Mouse (Mus musculus) thymus, postnatal 36 days (tissue): ENCODE measurements around the gene Smim14.
"Not testable (repeated sequence)": the region's sequence is repeated elsewhere in the genome, so short reads cannot be mapped to it uniquely, and the experiment has no call there.

ENCODE experiments used
- DNase-seq, 2 experiments: peaks; one replicate each; pipeline ENCODE4 v3.0.0; 2022; ENCODE audit warnings: mixed read lengths in 2 of 2

The Smim14 gene

DNA sequence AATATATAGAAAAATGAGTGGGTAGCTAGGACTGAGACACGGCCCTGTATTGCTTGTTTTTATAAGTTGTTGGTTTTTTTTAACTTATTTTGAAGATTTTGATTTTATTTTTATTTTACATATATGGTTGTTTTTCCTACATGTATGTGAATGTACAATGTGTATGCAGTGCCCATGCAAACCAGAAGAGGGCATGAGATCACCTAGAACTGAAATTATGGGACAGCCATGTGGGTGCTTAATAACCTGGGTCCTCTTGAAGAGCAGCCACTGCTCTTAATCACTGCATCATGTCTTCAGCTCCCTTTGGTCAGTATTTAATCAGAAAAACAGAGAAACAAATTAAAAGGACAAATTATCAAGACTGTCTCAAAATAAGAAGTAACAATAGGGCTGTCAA, 15.2 kb downstream of the Smim14 start:
- peak in 1 of 2 experiments; percentile 11 for DNase-seq

DNA sequence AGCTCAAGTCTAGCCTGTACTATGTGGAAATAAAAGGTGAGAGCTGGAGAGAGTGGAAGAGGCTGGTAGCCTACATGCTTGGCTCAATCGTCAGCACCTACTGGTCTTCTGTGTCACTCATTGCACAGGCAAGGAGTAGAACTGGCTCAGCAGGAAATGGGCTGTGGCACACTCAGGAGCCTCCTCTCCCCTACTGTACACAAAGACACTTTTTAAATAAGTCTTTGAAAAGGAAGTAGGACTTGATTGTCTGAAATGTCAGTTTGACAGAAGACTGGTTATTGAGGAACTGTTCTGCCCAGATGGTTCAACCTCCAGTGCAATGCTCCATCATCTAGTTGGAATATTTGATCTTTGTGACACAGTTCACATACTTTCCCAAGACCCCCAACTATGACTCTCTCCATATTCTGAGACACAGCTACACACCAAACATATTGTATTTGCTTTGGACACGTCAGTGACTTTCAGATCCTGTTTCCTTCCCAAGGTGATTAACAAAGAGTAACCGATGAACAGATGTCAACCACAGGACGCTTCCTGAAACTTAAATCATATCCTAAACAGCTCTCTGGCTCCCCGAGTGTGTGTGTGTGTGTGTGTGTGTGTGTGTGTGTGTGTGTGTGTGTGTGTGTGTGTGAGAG, 22.2 kb downstream of the Smim14 start:
- DNase-seq, result peak; percentile 21 to 32

DNA sequence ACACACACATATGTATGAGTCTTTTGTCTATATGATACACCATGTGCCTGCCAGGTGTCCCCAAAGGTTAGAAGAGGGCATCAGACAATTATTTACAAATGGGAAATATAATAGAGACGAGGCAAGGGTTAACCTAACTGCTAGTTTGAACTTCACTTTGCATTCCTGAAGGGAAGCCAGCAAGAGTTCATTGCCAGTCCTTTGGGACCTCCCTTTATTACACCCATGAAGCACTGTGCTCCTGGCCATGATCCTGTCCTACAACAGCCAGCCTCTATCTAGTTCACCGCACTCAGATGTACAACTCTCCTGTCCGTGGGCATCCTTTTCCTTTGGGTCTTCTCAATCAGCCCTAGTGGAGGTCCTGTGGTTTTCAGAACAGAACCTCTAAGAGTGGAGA, 23.5 kb downstream of the Smim14 start:
- no peak for DNase-seq

DNA sequence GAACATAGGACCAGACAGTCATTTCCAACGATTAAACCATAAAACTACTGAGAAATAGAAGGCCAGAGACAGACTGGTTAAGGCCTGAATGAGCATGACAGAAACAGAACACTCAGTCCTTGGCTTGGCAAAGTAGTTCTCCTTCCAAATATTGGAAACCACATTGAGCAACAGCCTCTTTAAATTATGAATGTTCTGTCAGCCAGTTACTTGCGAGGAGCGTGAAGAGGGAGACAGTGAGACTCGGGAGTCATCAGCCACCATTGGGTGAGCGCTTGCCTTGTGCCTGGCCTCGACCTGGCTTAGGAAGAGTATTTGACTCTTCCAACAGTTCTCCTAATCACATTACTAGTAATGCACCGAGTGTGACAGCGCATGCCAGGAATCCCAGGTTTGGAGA, 28.6 kb downstream of the Smim14 start:
- no peak for DNase-seq

DNA sequence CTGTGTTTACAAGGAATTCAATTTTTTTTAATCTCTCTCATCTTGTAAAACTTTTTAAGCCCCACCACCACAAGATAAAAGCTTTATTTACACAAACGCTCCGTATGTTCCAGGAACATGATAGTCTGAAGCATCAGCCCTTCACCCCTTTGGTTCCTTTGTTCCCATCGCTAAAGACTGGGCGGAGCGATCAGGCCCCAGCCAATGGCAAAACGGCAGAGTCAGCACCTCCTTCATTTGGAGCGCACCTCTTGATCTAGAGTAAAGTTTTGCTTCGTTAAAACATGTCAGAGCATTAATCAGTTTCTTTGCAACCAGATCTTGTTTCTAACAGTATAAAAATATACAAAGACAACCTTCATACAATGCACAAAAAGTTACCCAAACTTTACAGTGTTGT, 31.2 kb downstream of the Smim14 start:
- DNase-seq, result peak; percentile 38 to 60

DNA sequence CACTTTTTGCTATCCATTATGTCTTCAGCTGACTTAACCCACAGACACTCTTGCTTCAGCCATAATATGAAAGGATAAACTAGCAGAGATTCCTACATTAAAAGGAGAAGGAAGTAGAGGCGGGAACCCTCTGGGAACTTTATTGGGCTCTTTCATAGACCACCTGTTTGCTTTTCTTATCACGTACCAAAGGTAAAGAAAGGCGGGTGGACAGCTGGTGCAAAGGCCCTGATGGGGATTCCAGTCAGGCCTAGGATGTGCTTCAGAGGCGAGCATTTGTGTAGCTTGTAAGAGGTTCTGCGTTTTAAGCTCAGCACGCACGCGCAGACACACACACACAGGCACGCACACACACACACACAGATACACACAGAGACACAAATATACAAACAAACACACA, 35.6 kb downstream of the Smim14 start:
- no peak for DNase-seq

DNA sequence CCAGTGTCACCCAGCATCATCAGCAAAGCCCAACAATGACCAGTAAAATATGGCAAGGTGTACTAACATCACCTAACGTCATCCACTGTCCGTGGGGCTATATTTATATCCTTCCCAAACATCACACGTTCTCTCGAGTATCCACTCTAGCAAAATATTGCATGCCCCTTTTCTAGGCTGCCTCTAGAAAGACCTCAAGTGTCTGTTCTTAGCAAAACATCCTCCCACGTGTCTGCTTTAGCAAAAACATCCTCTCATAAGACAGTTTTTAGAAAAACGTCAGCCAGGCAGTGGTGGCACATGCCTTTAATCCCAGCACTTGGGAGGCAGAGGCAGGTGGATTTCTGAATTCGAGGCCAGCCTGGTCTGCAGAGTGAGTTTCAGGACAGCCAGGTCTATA, 36.8 kb downstream of the Smim14 start:
- DNase-seq, result no peak

DNA sequence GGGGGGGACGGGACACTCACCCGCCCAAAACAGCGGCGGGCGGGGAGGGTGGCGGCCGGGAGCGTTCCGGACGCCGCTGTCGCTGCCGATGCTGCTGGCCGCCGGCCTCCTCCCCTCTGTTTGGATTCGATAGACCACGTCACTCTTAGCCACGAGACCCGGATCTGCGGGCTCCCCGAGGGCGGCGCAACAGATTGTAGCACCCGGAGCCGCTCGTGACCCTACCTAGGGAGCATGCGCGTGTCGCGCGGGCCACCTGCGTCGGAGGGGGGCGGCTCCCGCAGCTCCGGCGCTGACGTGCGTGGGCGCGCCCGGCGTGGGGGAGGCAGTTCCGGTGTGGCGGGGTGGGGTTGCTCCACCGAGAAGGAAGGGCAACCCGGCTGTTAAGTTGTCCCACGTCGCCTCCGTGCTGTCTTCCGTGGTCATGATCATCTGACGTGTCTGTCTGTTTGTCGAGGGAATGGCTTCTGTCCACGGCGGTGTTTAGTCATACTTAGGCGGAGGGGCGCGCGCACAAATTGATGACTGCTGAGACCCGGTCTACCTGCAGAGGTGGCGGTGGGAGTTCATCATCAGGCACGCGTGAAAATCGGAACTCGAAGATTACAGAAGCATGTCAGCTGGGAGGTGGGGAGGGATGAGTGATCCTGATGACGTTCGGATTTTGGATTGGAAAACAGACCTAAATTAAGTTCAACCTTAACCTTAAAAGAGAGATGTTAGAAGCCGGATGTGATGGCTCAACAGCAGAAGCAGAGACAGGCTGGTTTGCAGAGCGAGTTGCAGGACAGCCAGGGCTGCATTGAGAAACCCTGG, 44.1 kb downstream of the Smim14 start, which contains the start of gene Gm43552:
Gene Gm43552, minus strand, starts transcription at position 118 of the 816 bp plus-strand sequence.
- DNase-seq, result peak; percentile 95 to 97

DNA sequence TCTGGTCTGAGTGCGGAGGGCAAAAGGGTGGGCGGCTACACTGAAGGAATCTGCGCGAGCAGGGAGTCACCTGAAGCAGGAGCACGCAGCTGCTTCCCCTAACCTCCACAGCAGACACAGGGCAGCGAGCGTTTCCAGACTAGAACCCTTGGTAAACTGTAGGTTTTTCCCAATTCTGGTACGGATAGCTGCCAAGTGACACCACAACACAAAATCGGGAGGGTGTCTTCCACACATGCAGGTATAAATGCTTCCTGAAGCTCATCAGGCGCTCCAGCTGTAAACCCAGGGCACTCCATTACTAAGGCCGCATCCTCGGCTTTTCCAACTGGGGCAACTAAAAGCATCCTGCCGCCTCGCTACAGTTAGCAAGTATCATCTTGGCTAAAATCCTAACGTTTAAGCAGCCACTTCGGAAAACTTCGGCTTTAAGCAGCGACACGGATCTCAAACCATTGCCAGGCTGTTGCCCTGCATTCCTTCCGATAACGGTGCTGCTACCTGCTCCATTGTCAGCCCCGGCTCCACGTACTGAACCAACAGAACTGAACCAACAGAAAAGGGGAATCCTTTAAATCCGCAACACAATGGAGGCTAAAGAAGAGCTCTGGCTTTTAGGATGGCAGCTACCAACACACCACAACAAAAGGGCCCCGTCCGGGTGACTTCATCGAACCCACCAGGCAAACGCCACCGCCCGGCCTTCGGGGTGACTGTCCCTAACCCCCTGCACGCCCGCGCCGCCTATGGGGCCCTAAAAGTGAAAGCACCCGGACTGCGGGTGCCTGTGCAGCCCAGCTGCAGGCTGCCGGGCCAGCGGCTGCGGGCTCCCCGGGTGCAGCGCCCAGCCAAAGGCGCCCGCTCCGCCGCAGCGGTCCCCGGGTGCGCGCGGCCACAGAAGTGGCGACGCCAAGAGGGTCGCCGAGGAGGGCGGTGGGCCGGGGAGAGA, 44.9 kb downstream of the Smim14 start:
- peak; percentile 73 to 79 for DNase-seq

DNA sequence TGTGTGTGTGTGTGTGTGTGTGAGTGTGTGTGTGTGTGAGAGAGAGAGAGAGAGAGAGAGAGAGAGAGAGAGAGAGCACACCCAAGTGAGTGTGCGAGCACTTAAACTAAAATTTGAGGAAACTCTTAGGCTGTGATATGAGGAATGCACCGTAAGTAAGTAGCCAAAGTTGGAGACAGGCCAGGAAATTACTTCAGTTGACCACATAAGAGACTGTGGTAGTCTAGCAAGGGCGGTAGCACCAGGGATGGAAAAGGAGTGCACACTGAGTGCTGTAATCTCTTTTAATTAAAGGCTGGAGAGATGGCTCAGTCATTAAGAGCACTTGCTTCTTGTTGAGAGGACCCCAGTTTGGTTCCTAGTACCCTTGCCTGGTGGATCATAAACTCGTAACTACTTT, 47.2 kb downstream of the Smim14 start:
- no peak for DNase-seq

DNA sequence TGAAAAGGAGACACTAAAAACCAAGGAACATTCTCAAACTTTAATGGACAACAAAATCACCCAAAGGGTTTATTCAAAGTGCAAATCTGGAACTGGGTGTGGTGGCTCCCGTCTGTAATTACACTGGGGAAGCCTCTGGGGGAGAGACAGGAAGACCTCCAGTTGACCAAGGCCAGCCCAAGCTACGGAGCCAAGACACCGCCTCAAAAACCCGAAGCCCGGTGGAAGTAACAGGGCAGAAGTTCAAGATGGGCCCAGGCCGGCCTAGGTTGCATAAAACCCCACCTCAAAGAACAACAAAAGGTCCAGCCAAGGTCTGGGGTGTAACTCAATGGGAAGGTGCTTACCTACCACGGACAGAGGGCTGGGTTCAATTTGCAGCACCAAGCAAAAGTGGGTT, 48.3 kb downstream of the Smim14 start:
- no peak for DNase-seq

DNA sequence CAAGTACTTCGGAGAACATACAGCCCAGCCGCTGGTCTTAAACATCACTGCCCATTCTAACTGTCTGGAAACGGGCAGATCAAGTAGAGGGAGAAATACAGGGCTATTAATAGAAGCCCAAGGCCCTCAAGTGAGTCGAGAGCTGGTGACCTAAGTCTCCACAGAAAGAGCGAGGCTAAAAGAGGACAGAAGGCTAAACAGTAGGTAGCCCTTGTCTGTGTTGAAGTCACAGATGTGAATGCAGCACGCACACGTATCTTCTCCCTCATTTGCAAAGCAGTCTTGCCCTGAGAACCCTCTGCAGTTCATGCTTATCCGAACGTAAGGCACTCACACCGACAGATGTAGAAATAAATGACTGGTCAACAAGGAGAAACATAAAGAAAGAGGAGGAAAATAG, 49.6 kb downstream of the Smim14 start:
- DNase-seq, result no peak

DNA sequence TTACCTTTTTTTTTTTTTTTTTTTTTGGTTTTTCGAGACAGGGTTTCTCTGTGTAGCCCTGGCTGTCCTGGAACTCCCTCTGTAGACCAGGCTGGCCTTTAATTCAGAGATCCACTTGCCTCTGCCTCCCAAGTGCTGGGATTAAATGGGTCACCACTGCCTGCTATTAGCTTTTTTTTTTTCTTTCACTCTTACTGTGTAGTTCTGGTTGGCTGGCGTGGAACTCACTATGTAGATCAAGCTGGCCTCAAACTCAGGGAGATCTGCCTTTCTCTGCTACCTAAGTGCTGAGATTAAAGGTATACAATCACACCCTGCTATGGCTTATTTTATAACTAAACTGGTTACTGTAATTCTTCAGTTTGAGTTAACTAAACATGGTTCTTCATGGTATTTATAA, 50.5 kb downstream of the Smim14 start:
- no peak for DNase-seq

DNA sequence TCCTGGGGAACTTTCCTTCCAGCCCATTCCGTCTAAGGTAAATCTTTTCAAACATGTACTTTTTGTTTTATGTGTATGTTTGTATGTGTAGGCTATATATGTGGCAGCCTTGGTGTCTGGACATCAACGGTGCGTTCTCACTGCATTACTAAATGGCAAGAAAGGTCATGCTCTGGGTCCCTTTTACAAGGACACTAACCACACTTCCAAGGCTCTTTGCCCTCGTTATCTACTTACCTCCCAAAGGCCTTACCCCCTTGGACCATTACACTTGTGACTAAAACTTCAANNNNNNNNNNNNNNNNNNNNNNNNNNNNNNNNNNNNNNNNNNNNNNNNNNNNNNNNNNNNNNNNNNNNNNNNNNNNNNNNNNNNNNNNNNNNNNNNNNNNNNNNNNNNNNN, 54.0 kb downstream of the Smim14 start:
- no peak for DNase-seq

DNA sequence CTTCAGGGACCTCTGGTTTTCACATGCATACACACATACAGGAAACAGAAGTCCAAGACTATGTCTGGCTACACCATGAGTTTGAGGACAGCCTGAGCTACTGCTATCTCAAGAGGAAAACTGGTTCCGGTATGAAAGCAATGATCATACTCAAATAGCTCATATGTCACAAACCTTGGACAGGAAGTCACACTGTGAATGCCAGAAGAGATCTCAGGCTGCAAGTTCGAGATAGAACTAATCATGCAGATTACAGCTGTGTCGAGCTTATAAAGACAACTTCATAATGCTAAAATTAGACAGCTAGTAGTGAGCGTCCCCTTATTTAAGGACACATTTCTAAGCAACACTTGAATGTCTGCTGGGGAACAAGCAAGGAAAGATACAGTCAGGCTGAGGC, 56.5 kb downstream of the Smim14 start:
- no peak for DNase-seq

DNA sequence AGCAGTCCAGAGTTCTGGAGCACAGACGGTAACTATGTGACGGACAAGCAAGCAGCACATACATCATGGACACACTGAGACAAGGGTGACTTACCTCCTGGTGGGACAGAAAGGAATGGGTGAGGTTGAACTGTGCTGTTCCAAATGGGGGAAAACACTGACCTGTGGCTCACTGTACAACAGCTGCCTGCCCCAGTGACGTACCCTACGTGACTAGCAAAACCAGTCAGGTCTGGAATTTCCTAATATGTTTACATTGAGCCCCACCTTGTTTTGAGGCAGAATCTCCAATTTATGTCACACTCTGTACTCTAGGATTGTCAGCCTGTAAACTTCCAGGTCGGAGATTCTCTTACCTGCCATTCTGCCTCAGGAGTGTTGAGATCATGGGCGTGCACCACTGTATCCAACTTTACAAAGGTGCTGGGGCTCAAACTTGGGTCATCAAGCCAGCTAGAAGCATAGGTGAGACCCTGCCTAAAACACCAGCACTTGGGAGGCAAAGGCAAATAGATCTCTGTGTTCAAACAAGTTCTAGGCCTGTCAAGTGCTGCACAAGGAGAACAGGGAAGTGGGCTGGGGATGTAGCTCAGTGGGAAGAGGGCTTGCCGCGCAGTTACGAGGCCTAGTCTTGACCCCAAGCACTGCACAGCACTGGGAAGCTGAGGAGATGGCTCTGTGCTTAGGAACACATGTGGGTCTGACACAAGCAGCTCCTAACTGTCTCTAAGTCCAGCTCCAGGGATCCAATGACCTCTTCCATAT, 57.1 kb downstream of the Smim14 start:
- no peak for DNase-seq

DNA sequence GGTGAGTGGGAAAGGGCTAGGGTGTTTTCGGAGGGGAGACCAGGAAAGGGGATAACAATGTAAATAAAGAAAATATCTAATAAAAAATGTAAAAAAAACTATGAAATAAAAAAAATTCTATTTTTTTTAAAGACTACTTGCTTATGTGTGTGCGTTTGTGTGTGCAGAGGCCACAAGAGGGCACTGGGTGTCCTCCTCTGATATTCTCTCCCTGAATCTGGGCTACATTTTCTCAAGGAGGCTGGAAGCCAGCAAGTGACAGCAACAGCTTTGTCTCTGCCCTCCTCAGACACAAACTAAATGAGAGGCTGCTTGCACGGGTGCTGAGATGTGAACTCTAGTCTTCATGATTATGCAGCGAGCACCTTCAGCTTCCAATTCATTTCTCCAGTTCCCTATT, 58.8 kb downstream of the Smim14 start:
- DNase-seq, result peak; percentile 4 to 18

DNA sequence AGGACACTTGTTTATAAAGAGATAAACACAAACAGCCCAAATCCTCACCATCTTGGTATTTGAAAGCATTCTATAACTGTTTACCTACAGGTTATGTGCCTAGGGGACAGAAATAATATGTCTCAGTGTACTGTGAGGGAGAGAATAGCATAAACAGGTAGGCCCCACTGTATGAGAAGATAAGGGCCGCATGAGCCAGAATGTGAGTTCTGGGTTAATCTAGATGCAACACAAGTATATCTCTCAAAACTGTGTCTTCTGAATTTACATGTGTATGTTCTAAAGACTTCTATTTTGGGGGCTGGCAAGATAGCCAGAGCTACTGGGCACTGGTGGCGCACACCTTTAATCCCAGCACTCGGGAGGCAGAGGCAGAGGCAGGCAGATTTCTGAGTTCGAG, 60.2 kb downstream of the Smim14 start:
- not testable (repeated sequence) for DNase-seq

DNA sequence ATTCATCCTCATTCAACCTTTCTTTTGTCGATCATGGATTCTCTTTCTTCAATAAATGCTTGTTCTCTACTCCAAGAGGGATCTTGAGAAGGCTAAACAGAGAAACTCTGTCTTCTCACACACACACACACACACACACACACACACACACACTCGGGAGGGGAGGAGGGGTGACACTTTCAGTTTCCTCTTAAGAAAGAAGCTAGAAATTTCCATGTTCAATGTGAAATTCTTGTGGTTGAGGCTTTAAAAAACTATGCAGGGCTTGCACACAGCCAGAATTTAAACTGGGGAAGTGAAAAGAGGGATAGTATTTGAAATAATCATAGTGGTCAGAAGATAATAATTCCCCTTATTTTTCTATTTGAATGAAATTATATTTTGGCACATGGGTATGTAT, 61.2 kb downstream of the Smim14 start:
- no peak for DNase-seq

DNA sequence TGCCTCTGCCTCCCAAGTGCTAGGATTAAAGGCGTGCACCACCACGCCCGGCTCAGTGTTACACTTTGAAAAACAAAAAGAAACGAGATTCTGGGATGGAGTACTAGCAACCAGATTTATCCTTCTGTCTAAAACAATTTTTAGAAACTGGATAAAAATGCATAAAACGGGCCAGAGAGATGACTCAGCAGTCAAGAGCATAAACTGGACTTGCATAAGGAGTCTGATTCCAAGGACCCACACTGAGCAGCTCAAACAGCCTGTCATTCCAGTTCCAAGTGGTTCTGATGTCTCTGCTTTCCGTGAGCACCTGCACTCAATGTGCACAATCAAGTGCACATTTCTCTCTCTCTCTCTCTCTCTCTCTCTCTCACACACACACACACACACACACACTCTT, 67.2 kb downstream of the Smim14 start:
- DNase-seq, result no peak

DNA sequence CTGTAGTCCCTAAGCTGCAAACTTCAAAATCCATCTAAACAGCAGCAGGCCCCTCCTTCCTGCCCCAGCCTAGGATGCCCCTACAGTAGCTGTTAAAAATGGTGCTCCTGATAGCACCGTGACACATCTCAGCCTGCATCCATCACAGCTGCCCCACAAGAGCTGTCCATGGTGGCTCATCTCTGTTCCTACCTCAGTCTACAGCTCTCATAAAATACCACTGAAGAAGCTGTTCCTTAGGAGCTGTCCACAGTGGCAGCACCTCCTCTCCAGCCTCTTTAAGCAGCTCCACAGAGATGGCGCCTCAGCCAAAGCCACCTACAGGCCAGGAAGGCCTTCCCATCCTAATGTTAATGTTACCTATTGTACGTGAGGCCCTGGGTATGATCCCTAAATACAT, 70.1 kb downstream of the Smim14 start:
- DNase-seq, result no peak

DNA sequence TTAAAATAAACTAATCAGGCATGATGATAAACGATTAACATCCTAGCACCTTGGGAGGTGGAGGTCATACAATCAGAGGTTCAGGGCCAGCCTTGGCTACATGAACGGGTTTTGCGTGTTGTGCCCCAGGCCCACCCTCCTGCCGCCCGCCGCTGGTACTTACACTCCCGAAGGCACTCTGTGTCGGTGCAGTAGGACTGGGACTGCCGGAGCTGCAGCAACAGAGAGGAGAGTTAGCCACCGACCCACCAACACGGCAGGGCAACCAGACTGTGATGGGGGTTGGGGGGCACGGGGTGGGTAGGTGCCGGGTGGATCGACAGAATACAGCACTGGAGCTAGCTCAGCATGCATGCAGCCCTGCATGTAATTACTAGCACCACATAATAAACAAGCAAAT, 76.6 kb downstream of the Smim14 start:
- no peak for DNase-seq

DNA sequence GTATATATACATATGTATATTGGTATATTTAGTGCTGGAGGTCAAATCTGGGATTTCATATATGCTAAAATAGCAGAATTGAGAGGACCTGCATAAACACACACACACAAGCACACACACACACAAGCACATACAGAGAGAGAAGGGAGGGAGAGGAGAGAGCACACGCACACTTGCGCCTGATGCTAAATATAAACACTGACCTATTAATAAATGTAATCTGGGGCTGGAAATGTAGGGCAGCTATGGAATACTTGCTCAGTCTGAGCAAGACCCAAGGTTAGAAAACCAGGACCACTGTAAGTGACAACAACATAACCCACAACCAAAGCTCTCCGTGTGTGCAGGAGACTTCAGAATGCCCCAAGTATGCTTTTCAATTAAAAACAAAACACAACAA, 77.5 kb downstream of the Smim14 start:
- no peak for DNase-seq
